Mouse (Mus musculus) bone marrow macrophage, adult 2 months (primary cell): ENCODE data around the gene Olfm1.

ENCODE experiments used
- CTCF ChIP-seq: IDR thresholded peaks from 2 replicates; pipeline ENCODE4 v1.5.1; 2012; ENCODE audit warnings: low read depth, mild to moderate bottlenecking, low read length, moderate library complexity
- POLR2A ChIP-seq: IDR thresholded peaks from 2 replicates; pipeline ENCODE4 v1.6.1; 2012; ENCODE audit warnings: mild to moderate bottlenecking, low read depth, low read length, borderline replicate concordance

DNA sequence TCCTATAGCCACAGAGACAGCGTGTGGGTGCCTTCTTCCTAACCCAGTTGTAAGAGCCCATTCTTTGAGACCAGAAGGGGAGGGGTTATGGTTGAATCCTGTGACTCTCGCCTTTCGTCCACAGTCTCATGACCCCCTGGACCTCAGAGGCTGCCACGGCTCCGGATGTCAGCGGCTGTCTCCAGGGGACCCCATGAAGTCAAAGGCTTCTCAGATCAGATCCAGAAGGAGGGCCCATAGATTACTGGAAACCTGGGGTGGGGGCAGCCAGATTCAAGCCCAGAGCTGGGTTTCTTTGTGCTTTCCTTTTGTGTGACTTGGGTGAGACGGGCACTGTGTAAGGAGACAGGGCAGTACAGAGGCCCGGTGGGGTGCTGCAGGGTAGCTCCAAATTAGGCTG lies 27.2 kb upstream of the Olfm1 start:
- TF ChIP-seq CTCF, result no peak
- TF ChIP-seq POLR2A, result no peak
